Comparison of ENCODE assay signal across 16 mouse cellular contexts in the genomic region with DNA sequence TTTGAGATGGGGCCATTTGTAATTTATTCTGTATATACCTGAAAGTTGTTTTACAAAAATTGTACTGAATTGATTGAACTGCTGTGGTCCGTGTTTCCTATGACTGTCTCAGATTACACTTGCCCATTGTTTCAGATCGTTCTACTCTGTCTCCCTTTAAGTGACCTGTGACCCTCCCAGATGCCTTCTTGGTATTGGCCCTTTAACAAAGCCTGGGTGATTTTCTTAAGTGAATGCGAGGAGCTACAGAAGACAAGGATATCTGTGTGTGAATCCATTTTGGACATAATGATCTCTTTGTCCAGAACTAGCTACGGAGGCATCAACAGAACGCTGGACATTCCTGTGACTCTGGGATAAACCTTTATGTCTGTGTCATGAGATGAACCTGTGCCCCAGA.
"Had no signal": no experiment of that assay in that cellular context is flagged by ENCODE, and none has a peak within 500 bp of the region (broad histone marks: within the 10 kb centered on the region; RNA-seq: fewer than 3 reads in every experiment).

No protein-coding gene starts in this region.

- ATAC-seq: liver, embryonic 12.5 days; midbrain, embryonic 15.5 days had no signal

- H3K9me3 ChIP-seq: limb, embryonic 10.5 days; limb, embryonic 13.5 days; liver, embryonic 12.5 days; liver, embryonic 15.5 days; midbrain, embryonic 12.5 days; midbrain, embryonic 15.5 days had no signal

- H3K9ac ChIP-seq: limb, embryonic 13.5 days; liver, embryonic 12.5 days; liver, embryonic 15.5 days; midbrain, embryonic 12.5 days; midbrain, embryonic 15.5 days had no signal

- H3K27ac ChIP-seq: kidney, postnatal 0 days; layer of hippocampus, adult 2 months; limb, embryonic 10.5 days; limb, embryonic 13.5 days; liver, embryonic 12.5 days; liver, embryonic 15.5 days; midbrain, embryonic 12.5 days; midbrain, embryonic 15.5 days had no signal

- DNase-seq: kidney, postnatal 25 days; layer of hippocampus, adult 9-11 months; liver; lung, adult 2 months; lung, postnatal 14 days; lung, postnatal 4 days; thymus, adult 2 months; thymus, postnatal 14 days had no signal

- H3K27me3 ChIP-seq: limb, embryonic 13.5 days; liver, embryonic 12.5 days; liver, embryonic 15.5 days; midbrain, embryonic 15.5 days had no signal

- H3K4me2 ChIP-seq: limb, embryonic 13.5 days; liver, embryonic 12.5 days; liver, embryonic 15.5 days; midbrain, embryonic 12.5 days; midbrain, embryonic 15.5 days had no signal

- H3K4me1 ChIP-seq: limb, embryonic 10.5 days; limb, embryonic 13.5 days; liver, embryonic 12.5 days; liver, embryonic 15.5 days; midbrain, embryonic 12.5 days; midbrain, embryonic 15.5 days had no signal

- H3K4me3 ChIP-seq: layer of hippocampus, adult 2 months; limb, embryonic 10.5 days; limb, embryonic 13.5 days; liver, embryonic 12.5 days; liver, embryonic 15.5 days; midbrain, embryonic 12.5 days; midbrain, embryonic 15.5 days had no signal
